Mouse (Mus musculus) cerebellum, postnatal 10 days (tissue): ENCODE results near the gene Rassf6.
"Not testable (repeated sequence)": the region's sequence is repeated elsewhere in the genome, so short reads cannot be mapped to it uniquely, and the experiment has no call there.

ENCODE experiments used
- DNase-seq, 2 experiments: peaks; one replicate each; pipeline ENCODE4 v3.0.0; 2021; ENCODE audit warnings: mixed read lengths in 2 of 2

Gene Rassf6

DNA sequence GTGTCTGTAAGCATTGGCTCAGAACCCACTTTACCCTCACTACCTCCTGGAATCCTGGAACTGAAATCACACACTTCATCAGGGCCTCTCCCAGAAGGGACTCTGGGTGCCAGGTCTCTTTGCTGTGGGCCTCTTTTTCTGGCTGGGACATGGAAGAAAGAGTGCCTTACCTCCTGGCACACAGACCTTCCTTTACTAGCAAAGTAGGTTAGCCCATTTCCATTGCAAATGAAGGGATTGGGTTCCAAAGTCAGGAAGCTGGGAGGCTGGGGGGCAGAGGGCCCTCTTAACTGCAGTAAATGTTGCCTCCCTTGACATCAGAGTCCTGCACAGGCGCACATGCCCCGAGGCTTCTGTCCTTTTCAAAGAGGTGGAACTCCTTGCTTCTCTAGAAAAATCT lies 17.2 kb downstream of the Rassf6 start:
- DNase-seq, result no peak

DNA sequence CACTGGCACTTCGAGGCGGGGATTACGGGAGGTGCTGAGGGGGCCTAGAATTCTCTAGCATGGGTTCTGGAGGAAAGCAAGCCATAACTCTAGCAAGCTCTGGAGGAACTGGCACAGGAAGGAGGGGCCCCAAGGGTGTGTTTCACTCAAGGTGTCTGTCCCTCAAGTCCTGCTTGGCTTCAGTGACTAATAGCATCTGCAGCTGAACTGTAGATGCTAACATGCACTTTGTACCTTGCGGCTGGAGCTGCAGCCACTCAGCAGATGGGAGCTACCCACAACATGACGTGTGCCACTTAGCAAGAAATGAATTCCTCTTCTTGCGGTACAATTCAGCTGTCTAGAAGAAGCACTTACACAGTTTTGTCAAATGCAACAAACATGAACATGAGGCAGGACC lies 18.7 kb downstream of the Rassf6 start:
- DNase-seq, result no peak

DNA sequence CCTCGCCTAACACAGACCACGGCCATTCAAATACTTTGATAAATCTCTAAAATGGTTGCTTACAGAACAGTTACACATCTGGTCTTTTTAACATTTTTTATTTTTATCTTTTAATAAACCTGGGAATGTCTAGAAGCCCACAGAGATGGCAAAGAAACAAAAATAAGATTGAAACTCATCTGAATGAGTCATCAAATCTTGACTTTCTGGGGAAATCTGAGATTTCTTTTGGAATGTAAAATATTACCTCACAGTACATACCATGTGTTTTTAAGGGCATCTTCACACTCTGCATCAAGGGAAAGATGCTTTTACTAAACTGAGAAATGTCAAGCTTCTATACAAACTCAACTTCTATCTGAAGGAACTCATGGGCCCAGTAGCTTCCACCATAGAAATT lies 19.1 kb downstream of the Rassf6 start:
- no peak for DNase-seq

DNA sequence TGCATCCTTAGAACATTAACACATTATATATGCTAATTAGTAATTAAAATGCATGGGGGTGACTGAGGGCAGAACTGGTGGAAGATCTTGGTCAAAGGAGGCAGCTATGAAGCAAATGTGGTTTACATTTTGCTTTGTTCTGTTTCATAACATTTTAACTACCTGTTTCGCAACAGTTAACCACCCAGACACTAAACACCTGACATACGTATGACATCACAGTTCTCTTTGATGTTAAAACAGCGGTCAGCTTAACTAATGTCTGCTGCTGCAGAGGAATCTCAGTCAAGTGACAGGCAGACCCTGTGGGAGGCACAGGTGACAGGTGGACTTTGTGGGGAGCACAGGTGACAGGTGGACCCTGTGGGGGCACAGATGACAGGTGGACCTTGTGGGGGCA lies 22.6 kb downstream of the Rassf6 start:
- DNase-seq, result no peak

DNA sequence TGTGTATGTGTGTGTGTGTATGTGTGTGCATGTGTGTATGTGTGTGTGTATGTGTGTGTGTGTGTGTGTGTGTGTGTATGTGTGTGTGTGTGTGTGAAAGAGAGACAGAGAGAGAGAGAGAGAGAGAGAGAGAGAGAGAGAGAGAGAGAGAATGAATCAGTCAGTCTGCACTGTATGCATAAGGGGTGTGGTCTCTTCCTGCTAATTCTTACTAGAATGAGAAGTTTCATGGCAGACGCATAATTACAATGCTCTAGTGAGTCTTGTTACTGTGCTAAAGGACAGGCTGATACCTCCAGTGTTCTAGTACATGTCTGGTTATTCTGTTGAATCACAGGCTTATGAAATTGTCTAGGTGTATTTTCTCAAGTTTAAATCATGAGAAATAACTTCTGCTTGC lies 27.7 kb downstream of the Rassf6 start:
- not testable (repeated sequence) for DNase-seq

DNA sequence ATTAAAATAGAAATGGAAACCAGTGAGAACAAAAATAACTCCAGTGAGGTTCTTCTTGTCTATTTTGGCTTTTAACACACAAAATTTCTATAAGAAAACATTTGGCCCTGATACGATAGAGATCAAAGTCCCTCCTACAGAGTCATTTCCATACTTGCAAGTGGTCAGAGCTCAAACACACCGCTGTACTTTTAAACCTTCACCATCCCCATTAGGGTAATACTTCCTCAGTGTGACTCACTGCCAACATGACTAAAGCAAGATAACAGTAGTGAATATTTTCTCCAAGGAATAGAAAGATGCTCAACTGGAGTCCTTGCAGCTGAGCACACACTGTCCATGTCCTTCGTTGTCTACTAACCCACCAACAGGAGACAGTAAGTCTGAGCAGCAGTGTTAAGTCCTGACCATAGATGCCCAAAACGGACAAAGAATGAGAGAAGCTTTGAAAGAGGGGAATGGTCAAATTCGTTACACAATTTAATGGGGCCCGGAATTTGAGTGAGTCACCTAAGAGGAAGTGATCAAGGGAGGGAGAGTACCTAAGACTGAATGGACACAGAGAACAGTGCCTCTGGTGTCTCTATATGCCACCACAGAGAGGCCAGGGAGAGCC lies 28.4 kb downstream of the Rassf6 start:
- DNase-seq, result no peak

DNA sequence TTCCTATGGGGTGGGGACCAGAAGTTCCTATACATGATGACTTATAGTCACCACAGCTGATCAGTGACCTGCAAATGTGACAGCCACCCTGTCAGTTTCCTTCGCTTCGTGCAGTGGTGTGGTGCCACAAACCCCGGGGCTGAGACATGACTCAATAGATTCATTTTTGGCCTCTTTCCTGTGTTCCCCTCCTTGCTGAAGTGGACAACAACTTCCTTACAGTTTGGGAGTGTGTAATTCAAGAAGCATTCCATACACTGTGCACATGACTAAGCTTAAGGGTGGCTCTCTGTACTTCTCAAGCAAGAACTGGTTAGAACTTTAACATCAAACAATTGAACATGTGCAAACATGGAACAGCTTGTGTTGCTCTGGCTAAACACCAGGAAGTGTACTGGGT lies 29.1 kb downstream of the Rassf6 start:
- DNase-seq, result no peak

DNA sequence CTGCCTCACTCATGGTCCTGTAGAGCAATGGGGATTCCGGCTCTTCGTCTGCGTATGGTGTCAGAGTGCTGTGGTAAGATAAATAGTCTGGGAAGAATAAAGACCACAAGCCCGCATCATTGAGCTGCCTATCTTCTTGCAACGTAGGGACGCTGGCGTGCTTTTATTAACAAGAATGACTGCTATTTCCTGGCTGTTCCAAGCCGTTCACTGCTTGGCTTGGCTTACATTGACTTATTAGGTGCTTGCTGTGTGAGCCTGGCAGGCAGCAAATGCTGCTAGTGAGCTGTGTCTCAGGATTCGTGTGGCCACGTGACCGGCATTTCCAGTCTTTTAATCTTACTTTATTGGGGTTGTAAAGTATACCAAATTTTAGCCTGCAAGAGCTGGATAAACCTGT lies 31.6 kb downstream of the Rassf6 start:
- no peak for DNase-seq

DNA sequence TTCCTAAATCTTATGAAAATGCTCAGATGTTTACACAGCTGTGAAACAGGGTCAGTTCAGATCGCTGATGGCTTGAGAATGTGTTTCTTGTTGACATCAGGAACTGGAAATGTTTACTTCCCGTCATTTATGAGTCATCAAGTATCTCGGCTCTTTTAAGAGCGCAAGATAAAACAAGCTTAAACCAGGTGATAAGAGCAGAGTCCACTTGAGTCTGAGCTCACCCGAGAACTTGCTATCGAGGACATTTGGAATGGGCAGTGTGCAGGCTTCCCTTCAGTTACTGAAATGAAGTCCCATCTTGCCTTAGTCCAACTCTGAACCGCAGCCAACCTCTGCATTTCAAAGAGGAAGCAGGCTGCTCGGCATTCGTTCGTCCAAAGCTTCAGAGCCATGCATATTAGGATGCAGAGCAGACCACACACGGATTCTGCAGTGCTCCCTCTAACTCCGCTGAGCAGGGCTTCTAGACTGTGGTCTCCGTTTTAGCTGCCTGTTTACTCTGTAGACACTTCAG lies 37.0 kb downstream of the Rassf6 start:
- DNase-seq, result peak; percentile 20 to 42

DNA sequence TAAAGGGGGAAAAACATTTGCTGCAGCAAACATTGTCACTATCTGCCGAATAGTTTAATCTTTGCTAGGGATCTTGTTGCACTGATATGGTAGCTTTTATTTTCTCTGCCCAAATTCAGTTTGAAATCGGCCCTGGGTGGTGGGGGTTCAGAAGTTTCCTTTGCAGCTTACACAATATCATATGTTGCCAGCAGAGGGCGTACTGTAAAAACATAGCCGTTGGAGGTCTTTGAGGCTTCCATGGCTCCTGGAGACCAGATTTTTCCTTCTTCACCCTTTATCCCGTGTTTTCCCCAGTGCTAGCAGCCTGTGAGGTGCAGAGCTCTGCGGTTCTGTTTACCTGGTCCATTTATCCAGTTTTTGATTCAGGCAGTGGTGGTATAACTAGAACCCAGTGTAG lies 39.0 kb downstream of the Rassf6 start:
- peak; percentile 78 to 85 for DNase-seq

DNA sequence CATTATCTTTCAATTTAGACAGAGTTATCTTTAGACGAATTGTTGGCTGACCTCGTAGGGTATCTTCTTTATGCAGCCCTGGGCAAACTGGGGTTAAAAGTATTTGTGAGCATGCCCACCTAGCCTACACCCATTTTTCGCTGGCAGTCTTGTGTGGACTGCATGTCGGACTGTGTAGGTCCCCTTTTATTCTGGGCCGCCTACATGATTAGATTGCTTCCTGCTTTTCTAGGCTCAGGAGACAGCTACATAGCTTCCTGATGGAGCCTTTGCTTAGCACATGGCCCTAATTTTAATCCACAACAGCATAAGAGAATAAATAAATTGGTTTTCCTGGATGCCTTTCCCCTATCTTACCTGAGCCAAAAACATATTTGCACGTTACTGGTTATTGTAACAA lies 44.3 kb downstream of the Rassf6 start:
- no peak for DNase-seq

DNA sequence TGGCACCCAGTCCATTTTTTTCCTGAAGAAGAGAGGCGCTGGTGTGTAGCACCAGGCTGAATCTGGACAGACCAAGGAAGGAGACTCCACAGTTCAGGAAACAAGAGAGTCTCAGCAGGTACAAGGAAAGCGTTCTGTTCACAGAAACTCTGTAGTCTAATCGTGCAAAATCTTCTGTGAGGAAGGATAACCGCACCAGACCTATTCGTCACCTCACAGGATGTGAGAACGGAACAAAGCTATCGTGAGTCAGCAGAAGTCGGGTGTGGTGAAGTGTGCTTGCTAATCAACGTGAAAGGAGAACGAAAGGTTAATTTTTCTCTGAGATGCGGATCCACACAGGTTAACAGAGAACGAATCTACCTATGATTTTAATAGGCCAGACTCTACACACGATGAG lies 45.5 kb downstream of the Rassf6 start:
- no peak for DNase-seq

DNA sequence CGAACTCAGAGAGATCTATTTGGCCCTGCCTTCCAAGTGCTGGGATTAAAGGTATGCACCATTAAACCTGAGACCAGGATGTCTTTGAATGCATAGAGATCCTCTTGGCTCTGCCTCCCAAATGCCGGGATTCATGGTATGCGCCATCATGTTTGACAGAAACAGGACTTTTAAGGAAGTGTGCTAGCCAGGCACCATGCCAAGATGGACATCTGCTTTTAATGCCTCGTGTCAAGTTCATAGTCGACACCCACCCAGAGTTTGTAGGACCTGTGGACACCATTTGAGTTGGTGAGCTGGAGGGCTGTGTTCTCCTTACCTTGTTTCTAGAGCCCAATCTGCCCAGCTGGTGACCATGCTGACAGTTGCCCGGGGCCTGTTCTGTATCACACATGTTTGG lies 48.5 kb downstream of the Rassf6 start:
- peak in 1 of 2 experiments; percentile 16 for DNase-seq

DNA sequence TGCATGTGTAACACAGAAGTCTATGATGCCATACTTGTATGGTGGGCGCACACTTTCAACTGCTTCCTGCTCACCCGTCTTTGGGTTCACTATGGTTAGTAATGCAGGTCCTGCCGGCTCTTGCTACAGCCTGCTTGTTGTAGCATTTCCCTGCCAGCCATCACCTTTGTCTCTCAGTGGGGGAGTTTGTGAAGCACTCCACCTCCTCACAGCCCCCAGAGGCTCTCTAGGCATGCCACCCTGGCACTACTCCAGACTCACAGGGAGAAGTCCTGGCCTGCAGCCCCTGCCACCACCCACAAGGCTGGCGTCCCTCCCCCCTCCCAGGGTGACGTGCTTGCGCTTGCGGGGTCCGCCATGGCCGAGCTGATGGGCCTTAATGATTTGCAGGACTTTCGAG lies 49.8 kb downstream of the Rassf6 start:
- DNase-seq, result peak; percentile 9 to 20

DNA sequence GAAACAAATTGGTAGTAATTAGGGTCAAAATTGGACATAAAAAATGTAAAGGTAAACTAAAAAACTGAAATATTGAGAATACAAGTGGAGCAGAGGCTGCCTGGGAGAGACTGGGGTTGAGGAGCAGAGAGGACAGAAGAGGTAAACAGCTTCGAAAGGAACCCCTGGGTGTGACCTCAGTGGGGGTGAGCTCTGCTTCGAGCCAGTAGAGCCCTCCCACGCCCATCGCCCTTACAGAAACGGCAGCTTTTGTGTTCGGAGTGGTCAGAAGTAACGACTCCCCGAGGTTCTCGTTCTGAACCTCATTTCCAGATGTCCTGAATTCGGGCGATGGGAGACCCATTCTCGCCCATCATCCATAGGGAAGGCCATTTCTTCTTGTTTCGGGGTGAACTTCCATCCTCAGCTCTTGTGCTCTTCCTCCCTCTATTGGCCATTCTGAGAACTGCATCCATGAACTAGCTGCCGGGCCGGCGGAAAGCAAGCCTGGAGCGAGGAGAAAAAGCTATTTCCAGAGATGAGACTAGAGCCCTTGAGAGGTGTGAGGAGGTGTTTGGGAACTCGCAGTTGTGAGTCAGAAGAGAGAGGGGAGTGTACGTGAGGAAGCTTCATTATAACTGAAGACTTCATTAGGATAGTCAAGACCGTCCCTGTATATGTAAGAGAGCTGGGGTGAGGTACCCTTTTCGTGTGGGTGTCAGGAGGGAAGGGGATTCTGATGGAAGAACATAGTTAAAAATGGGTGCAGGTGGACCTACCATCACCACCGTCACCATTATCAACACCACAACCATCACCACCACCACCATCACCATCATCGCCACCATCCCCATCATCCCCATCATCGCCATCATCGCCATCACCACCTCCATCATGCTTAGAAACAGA lies 51.5 kb downstream of the Rassf6 start:
- peak; percentile 88 to 92 for DNase-seq

DNA sequence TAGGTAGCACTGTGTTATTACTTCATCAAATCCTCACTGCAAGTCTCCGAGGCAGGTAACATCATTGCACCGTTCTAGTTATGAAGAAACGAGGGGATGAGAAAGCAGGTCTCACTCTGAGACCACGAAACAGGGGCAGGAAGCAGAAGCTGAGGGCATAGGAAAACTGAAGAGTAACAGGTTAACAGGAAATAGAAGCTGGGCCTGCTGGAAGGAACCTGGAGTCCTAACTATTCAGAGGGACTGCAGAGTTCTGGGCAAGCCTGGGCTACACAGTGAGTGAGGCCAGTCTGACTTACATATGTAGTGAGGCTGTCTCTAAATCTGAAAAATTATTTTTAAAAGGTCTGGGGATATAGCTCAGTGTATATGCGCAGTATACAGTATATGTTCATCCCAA lies 52.4 kb downstream of the Rassf6 start:
- DNase-seq, result no peak

DNA sequence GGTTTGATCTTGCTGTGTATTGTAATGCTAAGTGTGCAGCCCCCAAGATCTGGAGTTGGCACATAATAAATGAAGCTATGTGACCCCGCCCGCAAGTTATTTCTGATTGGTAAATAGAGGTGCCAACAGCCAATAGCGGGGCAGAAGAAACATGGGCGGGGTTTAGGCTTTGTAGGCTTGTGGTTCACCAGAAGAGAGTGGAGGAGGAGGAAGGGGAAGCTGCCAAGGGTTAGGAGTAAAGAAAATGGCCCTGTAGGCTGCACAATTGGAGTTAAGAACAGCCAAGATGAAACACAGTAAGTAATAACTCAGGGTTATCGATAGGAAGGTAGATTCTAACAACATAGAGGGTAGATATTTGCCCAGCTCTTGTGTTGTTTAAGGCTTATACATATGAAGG lies 53.9 kb downstream of the Rassf6 start:
- DNase-seq, result no peak

DNA sequence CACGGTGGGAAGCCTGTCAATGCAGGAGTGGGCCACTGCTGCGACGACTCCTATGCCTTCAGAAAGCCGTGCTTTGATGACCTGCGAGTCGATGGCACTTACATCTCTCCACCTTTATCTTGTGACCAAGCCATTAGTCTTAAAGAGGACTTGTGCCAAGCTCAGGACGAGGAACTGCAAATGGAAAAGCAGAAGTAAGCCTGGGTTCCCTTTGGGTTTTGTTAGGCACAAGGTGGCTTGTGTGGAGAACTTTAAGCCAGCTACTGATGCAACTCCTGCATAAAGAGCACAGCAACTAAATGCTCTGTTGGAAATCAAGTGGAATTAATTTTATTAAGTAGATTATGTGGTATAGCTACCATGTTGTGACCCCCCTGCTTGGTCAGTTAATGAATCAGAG lies 55.7 kb downstream of the Rassf6 start:
- no peak for DNase-seq

DNA sequence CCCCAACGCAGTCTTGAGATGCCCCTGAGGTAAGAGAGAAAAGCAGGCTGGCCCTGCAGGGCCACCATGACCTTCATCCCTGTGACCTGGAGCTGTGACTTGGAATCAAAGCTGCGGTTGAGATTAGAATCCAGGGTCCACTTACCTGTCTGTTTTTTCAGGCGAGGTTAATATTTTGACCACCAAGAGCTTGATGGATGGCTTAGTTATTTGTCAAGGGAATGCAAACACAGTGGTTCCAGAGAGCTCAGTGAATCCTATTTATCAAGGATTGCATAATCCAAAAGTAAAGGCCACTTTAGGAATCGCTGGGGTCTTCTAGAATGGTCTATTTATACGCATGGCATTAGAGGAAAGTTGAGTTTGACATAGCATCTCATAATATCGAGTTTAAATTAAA lies 58.3 kb downstream of the Rassf6 start:
- DNase-seq, result no peak

DNA sequence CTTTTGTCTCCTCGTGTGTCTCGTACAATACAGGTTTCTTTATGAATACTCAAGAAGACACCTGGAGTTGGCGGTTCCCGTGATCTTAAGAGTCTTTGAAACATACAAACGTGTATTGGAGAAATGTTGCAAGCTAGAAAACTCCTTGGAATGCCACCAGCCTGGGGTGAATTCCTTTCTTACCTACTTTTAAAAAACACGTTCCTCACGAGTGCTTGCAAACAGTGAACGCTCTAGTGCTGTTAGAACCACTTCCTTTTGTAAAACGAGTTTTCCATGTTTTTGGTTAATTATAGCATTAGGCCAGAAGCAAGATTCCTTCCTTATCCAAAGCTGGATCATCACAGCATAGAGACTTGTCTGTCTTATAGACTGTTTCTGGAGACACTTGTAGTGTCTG lies 60.9 kb downstream of the Rassf6 start:
- no peak for DNase-seq

DNA sequence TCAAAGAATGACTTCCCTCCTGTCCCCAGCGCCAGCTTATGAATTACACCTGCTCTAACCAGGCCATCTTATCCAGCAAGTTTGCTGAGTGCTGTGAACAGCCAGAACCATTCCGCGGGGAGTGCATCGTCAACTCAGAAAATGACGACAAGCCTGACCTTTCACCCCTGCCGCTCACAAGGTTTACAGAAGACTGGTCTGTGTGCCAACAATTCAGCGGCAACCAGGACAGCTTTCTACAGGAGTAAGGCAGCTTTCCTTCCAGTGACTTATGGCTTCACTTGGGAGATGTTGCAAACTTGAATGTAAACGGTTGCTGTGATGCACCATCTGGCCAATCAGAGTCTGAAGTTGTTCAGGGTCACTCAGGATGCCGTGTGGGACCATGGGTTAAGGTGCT lies 62.7 kb downstream of the Rassf6 start:
- no peak for DNase-seq

DNA sequence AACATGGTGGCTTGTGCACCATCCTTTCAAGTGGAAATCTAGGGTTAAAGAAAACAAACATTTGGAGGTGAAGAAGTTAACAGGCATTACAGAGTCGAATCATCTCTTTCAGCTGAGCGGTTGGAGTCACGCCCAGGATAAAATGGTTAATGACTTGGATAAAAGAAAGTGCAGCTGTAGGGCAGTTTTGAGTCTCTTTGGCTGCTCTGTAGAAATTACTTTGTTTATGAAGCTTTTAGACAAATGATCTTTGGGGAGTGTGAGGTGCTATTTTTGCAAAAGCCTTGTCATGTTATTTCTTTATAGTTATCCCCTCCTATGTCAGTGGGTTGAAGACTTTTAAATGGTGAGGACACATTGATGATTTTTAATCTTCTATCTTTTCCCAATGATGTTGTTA lies 69.2 kb downstream of the Rassf6 start:
- peak; percentile 24 to 25 for DNase-seq

DNA sequence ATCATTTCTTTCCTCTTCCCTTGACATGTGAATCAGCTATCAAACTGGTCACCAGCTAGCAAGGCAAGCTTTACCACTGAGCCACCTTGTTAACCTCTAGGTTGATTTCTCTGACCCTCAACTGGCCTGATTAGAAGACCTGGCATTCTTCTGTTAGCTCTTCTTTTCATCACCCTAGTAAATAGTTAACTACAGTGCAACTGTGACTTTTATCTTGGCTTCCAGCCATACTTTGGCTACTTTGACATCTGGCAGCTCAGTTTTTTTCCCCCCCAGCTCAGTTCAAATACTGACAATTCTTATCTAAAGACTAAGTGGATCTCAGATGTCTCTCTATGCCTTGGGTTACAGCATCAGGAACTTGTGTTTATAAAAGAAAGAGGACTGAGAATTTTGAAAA lies 72.1 kb downstream of the Rassf6 start:
- no peak for DNase-seq

DNA sequence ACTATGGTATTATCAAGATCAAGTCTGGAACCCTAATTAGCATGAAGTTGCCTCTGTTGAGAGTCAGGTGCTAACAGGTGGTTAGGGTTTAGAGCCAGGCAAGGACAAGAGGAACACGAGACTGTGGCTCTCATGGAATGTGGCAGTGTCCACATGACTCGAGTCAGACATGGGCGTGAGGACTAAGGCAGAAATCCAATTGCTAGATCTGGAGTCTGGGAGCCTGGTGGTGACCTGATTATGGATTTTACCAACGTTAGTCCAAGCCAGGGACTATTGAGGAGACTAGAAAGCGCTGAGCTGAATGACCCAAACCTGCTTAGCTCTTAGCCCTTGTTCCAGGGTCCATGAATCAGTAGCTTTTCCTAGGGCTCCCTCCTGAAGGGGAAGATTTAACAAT lies 72.7 kb downstream of the Rassf6 start:
- DNase-seq, result no peak
